Mouse (Mus musculus): Measurements from ENCODE around the gene Olfr1313. TPM values are rescaled to one million over a fixed set of nuclear protein-coding genes. Genes with fewer than 3 reads are reported as not detected.
"Not testable (repeated sequence)": the region's sequence is repeated elsewhere in the genome, so short reads cannot be mapped to it uniquely, and the experiment has no call there.

The Olfr1313 gene
- not detected in 2 replicates for polyA plus RNA-seq (2012; rRNA removed)

- Histone ChIP-seq H3K27ac (ENCODE audit: control insufficient read depth, insufficient read depth, low read depth, low read length) (no peak within 1 kb of the TSS), H3K4me1 (ENCODE audit: control insufficient read depth, insufficient read depth, low read length) (no peaks in the 10 kb centered on the region), H3K27me3 (ENCODE audit: control insufficient read depth, insufficient read depth, low read length) (no peaks in the 10 kb centered on the region), H3K4me3 (ENCODE audit: control insufficient read depth, low read depth, low read length) (no peak within 1 kb of the TSS), H3K36me3 (ENCODE audit: control insufficient read depth, insufficient read depth, low read length) (no peaks in the 10 kb centered on the region)
- TF ChIP-seq CTCF (IDR thresholded peaks at IDR 0.05; ENCODE audit: control insufficient read depth, insufficient read depth, insufficient replicate concordance, low read depth, low read length): no peak
- TF ChIP-seq POLR2A (IDR thresholded peaks at IDR 0.05; ENCODE audit: control insufficient read depth, low read depth, low read length): no peak
Measured at GRCm38 (mm10) chr2:112077743-112078142, at the start of gene Olfr1313. Gene Olfr1313, minus strand, starts transcription at chr2:112077843.

- Histone ChIP-seq H3K36me3 (ENCODE audit: control insufficient read depth, insufficient read depth, low read length) (no peaks in the 10 kb centered on the region), H3K27me3 (ENCODE audit: control insufficient read depth, insufficient read depth, low read length) (no peaks in the 10 kb centered on the region), H3K4me3 (ENCODE audit: control insufficient read depth, low read depth, low read length) (no peak within 1 kb of the TSS), H3K27ac (ENCODE audit: control insufficient read depth, insufficient read depth, low read depth, low read length) (no peak within 1 kb of the TSS), H3K4me1 (ENCODE audit: control insufficient read depth, insufficient read depth, low read length) (no peaks in the 10 kb centered on the region)
- TF ChIP-seq POLR2A (IDR thresholded peaks at IDR 0.05; ENCODE audit: control insufficient read depth, low read depth, low read length) (no peak), CTCF (IDR thresholded peaks at IDR 0.05; ENCODE audit: control insufficient read depth, insufficient read depth, insufficient replicate concordance, low read depth, low read length) (no peak)
Measured at GRCm38 (mm10) chr2:112115340-112115739, 37.7 kb upstream of the Olfr1313 start, which contains the start of gene Olfr1315-ps1. Gene Olfr1315-ps1, minus strand, starts transcription at chr2:112115440.

- H3K4me1 ChIP-seq (ENCODE audit: control insufficient read depth, insufficient read depth, low read length): no peaks in the 10 kb centered on the region
- TF ChIP-seq CTCF (IDR thresholded peaks at IDR 0.05; ENCODE audit: control insufficient read depth, insufficient read depth, insufficient replicate concordance, low read depth, low read length) (no peak), POLR2A (IDR thresholded peaks at IDR 0.05; ENCODE audit: control insufficient read depth, low read depth, low read length) (no peak)
- H3K27ac ChIP-seq (ENCODE audit: control insufficient read depth, insufficient read depth, low read depth, low read length): no peak within 1 kb of the TSS
- H3K27me3 ChIP-seq (ENCODE audit: control insufficient read depth, insufficient read depth, low read length): no peaks in the 10 kb centered on the region
- H3K4me3 ChIP-seq (ENCODE audit: control insufficient read depth, low read depth, low read length): no peak within 1 kb of the TSS
- no peaks in the 10 kb centered on the region for H3K36me3 ChIP-seq (ENCODE audit: control insufficient read depth, insufficient read depth, low read length)
Measured at GRCm38 (mm10) chr2:112096681-112097080, 19.0 kb upstream of the Olfr1313 start, which contains the start of gene Olfr1314. Gene Olfr1314, minus strand, starts transcription at chr2:112096781.

GRCm38 (mm10) chr2:112050138-112050537 is 27.5 kb downstream of the Olfr1313 start, which contains the start of gene Olfr1312:
Gene Olfr1312, minus strand, starts transcription at chr2:112050238.
- TF ChIP-seq CTCF (IDR thresholded peaks at IDR 0.05; ENCODE audit: control insufficient read depth, insufficient read depth, insufficient replicate concordance, low read depth, low read length) (no peak), POLR2A (IDR thresholded peaks at IDR 0.05; ENCODE audit: control insufficient read depth, low read depth, low read length) (no peak)
- Histone ChIP-seq H3K36me3 (ENCODE audit: control insufficient read depth, insufficient read depth, low read length) (no peaks in the 10 kb centered on the region), H3K4me3 (ENCODE audit: control insufficient read depth, low read depth, low read length) (no peak within 1 kb of the TSS), H3K4me1 (ENCODE audit: control insufficient read depth, insufficient read depth, low read length) (no peaks in the 10 kb centered on the region), H3K27me3 (ENCODE audit: control insufficient read depth, insufficient read depth, low read length) (no peaks in the 10 kb centered on the region), H3K27ac (ENCODE audit: control insufficient read depth, insufficient read depth, low read depth, low read length) (no peak within 1 kb of the TSS)

- not testable (repeated sequence) for H3K4me3 ChIP-seq (ENCODE audit: control insufficient read depth, low read depth, low read length); H3K27ac ChIP-seq (ENCODE audit: control insufficient read depth, insufficient read depth, low read depth, low read length); H3K36me3 ChIP-seq (ENCODE audit: control insufficient read depth, insufficient read depth, low read length)
Measured at GRCm38 (mm10) chr2:112026971-112027370, 50.7 kb downstream of the Olfr1313 start.

GRCm38 (mm10) chr2:112024312-112024711 is 53.3 kb downstream of the Olfr1313 start, which contains the start of gene Olfr1311:
Gene Olfr1311, minus strand, starts transcription at chr2:112024412.
- H3K4me3 ChIP-seq (ENCODE audit: control insufficient read depth, low read depth, low read length): no peak within 1 kb of the TSS
- no peaks in the 10 kb centered on the region for H3K4me1 ChIP-seq (ENCODE audit: control insufficient read depth, insufficient read depth, low read length)
- H3K27ac ChIP-seq (ENCODE audit: control insufficient read depth, insufficient read depth, low read depth, low read length): no peak within 1 kb of the TSS
- H3K27me3 ChIP-seq (ENCODE audit: control insufficient read depth, insufficient read depth, low read length): no peaks in the 10 kb centered on the region
- H3K36me3 ChIP-seq (ENCODE audit: control insufficient read depth, insufficient read depth, low read length): no peaks in the 10 kb centered on the region
- no peak for TF ChIP-seq POLR2A (IDR thresholded peaks at IDR 0.05; ENCODE audit: control insufficient read depth, low read depth, low read length)
- no peak for TF ChIP-seq CTCF (IDR thresholded peaks at IDR 0.05; ENCODE audit: control insufficient read depth, insufficient read depth, insufficient replicate concordance, low read depth, low read length)

More at GRCm38 (mm10) chr2:112026971-112027370, 50.7 kb downstream of the Olfr1313 start:
- not testable (repeated sequence) for H3K27me3 ChIP-seq (ENCODE audit: control insufficient read depth, insufficient read depth, low read length); H3K4me1 ChIP-seq (ENCODE audit: control insufficient read depth, insufficient read depth, low read length)

Other genes starting within 250 kb of the Olfr1313 start
- not detected in 2 replicates for gene Olfr1305, start 200.7 kb downstream of the Olfr1313 start, polyA plus RNA-seq (2012; rRNA removed)
- gene Olfr1306, start 161.6 kb downstream of the Olfr1313 start, polyA plus RNA-seq (2012; rRNA removed): not detected in 2 replicates
- gene Olfr1307, start 128.4 kb downstream of the Olfr1313 start, polyA plus RNA-seq (2012; rRNA removed): not detected in 2 replicates
- not detected in 2 replicates for gene Olfr1308, start 112.9 kb downstream of the Olfr1313 start, polyA plus RNA-seq (2012; rRNA removed)
- not detected in 2 replicates for gene Olfr1309, start 87.6 kb downstream of the Olfr1313 start, polyA plus RNA-seq (2012; rRNA removed)
- gene Olfr1310, start 65.1 kb downstream of the Olfr1313 start, polyA plus RNA-seq (2012; rRNA removed): not detected in 2 replicates
- not detected in 2 replicates for gene Olfr1311, start 53.4 kb downstream of the Olfr1313 start, polyA plus RNA-seq (2012; rRNA removed)
- gene Olfr1312, start 27.6 kb downstream of the Olfr1313 start, polyA plus RNA-seq (2012; rRNA removed): not detected in 2 replicates
- not detected in 2 replicates for gene Olfr1314, start 18.9 kb upstream of the Olfr1313 start, polyA plus RNA-seq (2012; rRNA removed)
- not detected in 2 replicates for gene Olfr1315-ps1, start 37.6 kb upstream of the Olfr1313 start, polyA plus RNA-seq (2012; rRNA removed)
- gene Olfr1316, start 57.1 kb upstream of the Olfr1313 start, polyA plus RNA-seq (2012; rRNA removed): not detected in 2 replicates
- gene Olfr1317, start 62.5 kb upstream of the Olfr1313 start, polyA plus RNA-seq (2012; rRNA removed): not detected in 2 replicates
- gene Olfr1318, start 76.4 kb upstream of the Olfr1313 start, polyA plus RNA-seq (2012; rRNA removed): not detected in 2 replicates
- gene Lpcat4, start 161.6 kb upstream of the Olfr1313 start, polyA plus RNA-seq (2012; rRNA removed): 74.6 and 88.6 TPM in 2 replicates
- gene Nutm1, start 181.4 kb upstream of the Olfr1313 start, polyA plus RNA-seq (2012; rRNA removed): 22.6 and 23.7 TPM in 2 replicates
- gene Nop10, start 184.1 kb upstream of the Olfr1313 start, polyA plus RNA-seq (2012; rRNA removed): 108 and 121 TPM in 2 replicates
- gene Slc12a6, start 188.0 kb upstream of the Olfr1313 start, polyA plus RNA-seq (2012; rRNA removed): 28.8 and 34.1 TPM in 2 replicates
- gene Gm21985, start 188.5 kb upstream of the Olfr1313 start, polyA plus RNA-seq (2012; rRNA removed): not detected in 2 replicates